Mouse (Mus musculus) erythroblast, embryonic 14.5 days (primary cell): Measurements from ENCODE around the gene Ctu2.

ENCODE experiments used
- GATA1 ChIP-seq: IDR thresholded peaks from 2 replicates; pipeline ENCODE4 v1.6.1; 2012; ENCODE audit warnings: low read length, inconsistent platforms, mixed read lengths
- TAL1 ChIP-seq: IDR thresholded peaks from 3 replicates; pipeline ENCODE4 v1.6.1; 2012; ENCODE audit warnings: low read length, inconsistent platforms, mixed read lengths

DNA sequence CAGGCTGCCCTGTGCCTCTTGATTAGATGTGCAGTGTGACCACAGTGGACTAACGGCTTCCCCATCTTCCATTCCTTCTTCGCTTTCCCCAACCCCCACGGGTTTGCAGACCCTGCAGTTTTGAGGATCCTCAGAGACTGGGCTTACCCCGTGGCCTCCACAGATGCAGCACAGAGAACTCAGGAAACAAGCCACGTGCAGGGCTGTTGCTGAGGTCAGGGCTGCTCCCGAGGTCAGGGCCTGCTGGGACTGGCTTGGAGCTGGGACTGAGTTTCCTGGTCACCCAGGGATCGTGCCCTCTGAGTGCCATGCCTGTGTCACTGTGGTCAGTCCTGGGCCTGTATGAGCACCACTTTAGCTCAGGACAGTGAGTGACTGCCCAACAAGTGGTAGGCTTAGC lies 11.0 kb upstream of the Ctu2 start:
- no peak for TF ChIP-seq TAL1
- no peak for TF ChIP-seq GATA1
